24 mouse cellular contexts compared by ENCODE assay signal in the genomic region with DNA sequence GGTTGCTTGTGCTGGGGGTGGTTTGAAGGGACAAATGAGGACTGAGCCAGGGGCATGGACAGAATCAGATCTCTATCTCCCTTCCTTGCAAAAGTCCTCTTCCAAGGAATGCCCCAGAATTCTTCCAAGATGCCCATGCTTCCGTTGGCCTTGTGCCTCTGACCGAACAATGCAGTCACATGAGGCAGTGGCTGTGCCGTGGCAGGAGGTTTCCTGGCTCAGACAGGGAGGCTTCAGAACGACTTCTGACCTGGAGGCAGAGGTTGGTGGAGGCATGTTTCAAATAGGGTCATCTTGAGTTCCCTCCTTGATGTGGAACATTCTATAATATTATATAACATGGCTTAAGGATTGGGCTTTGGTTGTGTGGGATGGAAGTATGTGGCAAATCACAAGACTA.
"Had no signal": no experiment of that assay in that cellular context is flagged by ENCODE, and none has a peak within 500 bp of the region (broad histone marks: within the 10 kb centered on the region; RNA-seq: fewer than 3 reads in every experiment).

No protein-coding gene starts in this region.

- ATAC-seq: forebrain, embryonic 16.5 days; hindbrain, embryonic 16.5 days; inflammation-experienced regulatory T-cells, adult 6 months; intestine, embryonic 15.5 days; intestine, postnatal 0 days had no signal

- H3K4me1 ChIP-seq: heart, embryonic 10.5 days; heart, embryonic 12.5 days; hindbrain, embryonic 10.5 days; intestine, embryonic 15.5 days; liver, embryonic 13.5 days had no signal

- H3K27me3 ChIP-seq: hindbrain, embryonic 12.5 days; intestine, embryonic 15.5 days had no signal

- H3K9ac ChIP-seq: heart, embryonic 12.5 days; hindbrain, embryonic 12.5 days; hindbrain, embryonic 14.5 days; intestine, embryonic 15.5 days; limb, embryonic 12.5 days; liver, embryonic 13.5 days had no signal

- DNase-seq: gastrocnemius, adult 2 months; gastrocnemius, postnatal 10 days; gastrocnemius, postnatal 25 days; heart, adult 18-20 months; heart, postnatal 10 days; heart, postnatal 4 days; liver; liver, embryonic 13.5 days had no signal

- H3K9me3 ChIP-seq: heart, embryonic 10.5 days; hindbrain, embryonic 12.5 days; intestine, embryonic 15.5 days; liver, embryonic 13.5 days had no signal

- H3K4me3 ChIP-seq: gastrocnemius, adult 2 months; heart, embryonic 10.5 days; heart, embryonic 12.5 days; hindbrain, embryonic 10.5 days; hindbrain, embryonic 12.5 days; intestine, embryonic 15.5 days; layer of hippocampus, adult 2 months; left cerebral cortex, adult 2 months; limb, embryonic 10.5 days; limb, embryonic 12.5 days; liver, embryonic 13.5 days had no signal

- H3K36me3 ChIP-seq: heart, embryonic 10.5 days; heart, embryonic 12.5 days; hindbrain, embryonic 10.5 days; hindbrain, embryonic 12.5 days; intestine, embryonic 15.5 days; limb, embryonic 10.5 days; limb, embryonic 12.5 days; liver, embryonic 13.5 days had no signal

- H3K4me2 ChIP-seq: heart, embryonic 12.5 days; hindbrain, embryonic 12.5 days; hindbrain, embryonic 14.5 days; intestine, embryonic 15.5 days; limb, embryonic 12.5 days; liver, embryonic 11.5 days; liver, embryonic 13.5 days had no signal

- H3K27ac ChIP-seq: heart, embryonic 10.5 days; hindbrain, embryonic 10.5 days; hindbrain, embryonic 12.5 days; hindbrain, embryonic 14.5 days; intestine, embryonic 15.5 days; kidney, postnatal 0 days; layer of hippocampus, adult 2 months; left cerebral cortex, adult 2 months; limb, embryonic 10.5 days; limb, embryonic 12.5 days; liver, embryonic 13.5 days had no signal
